Mouse (Mus musculus) brain, embryonic 14.5 days (tissue): ENCODE measurements around the gene Myrfl.

ENCODE experiments used
- CTCF ChIP-seq: fragments of 200-500 bp; IDR thresholded peaks from 2 replicates; pipeline ENCODE4 v1.5.1; 2012; ENCODE audit warnings: inconsistent platforms, mild to moderate bottlenecking, moderate library complexity, borderline replicate concordance; ENCODE audit not compliant: insufficient read depth, insufficient read length; ENCODE audit errors: extremely low read depth
- POLR2A ChIP-seq: fragments of 200-500 bp; IDR thresholded peaks from 2 replicates; pipeline ENCODE4 v1.6.1; 2012; ENCODE audit warnings: mild to moderate bottlenecking, inconsistent platforms, borderline replicate concordance; ENCODE audit not compliant: poor library complexity, insufficient read depth, insufficient read length, severe bottlenecking; ENCODE audit errors: extremely low read depth

DNA sequence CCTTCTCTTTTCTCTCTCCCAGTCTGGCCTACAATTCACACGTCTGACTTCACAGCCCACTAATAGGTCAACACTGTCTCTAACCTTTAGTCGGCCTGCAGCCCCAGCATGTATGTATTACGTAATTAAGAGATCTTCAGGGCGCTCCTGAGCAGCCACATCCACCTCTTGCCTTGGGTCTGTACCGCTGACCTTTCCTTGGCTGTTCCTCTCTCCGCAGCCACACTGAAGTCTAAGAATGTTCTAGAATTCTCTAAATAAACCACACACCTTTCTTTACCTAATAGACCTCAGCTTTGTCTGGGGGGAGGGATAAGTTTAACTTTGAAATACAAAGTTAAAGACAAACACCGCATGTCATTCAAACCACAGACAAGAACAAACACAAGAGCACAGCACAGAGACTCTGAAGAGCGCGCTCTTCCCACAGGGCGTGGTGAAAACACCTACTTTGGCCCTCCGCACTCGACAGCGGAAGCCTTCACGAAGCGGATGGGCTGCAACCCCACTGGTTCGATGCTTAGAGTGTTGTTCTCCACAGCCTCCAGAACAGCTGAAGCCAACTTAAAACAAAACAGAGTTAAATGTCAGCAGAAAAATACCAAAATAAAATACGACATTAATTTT lies 17.0 kb upstream of the Myrfl start:
- no peak for TF ChIP-seq POLR2A
- TF ChIP-seq CTCF, result no peak
